Mouse (Mus musculus): Measurements from ENCODE around the gene Cebpg. TPM values are rescaled to one million over a fixed set of nuclear protein-coding genes. Genes with fewer than 3 reads are reported as not detected.
A peak's percentile ranks its signal among the peaks of the same experiment; 100 is the strongest.

Cebpg gene
- 26.1 and 27.4 TPM in 2 replicates for polyA plus RNA-seq (2015; fragmentation: Nextera tagmentation; extraction: Ambion mirVana)

DNA sequence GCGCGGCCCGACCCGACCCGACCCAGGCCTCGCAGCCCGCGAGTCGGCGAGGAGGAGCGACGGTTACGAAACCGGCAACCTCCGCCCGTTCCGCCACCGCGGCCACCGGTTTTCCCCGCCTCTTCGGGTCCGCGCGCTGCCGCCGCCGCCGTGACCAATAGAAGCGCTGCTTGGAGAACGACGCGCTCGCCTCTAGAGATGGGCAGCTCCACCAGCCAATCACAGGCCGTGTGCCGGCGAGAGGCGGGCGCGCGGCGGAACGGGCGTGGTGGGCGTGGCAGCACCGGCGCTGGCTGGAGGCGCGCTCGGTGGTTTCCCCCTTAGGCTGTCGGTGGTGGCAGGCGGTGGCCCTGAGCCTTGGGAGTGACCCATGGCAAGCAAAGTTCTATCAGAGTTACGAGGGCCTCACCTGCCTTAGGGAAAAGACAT, at the start of gene Cebpg:
Gene Cebpg, minus strand, starts transcription at position 138 of the 429 bp plus-strand sequence.
- Histone ChIP-seq H3K27ac (ENCODE audit: low read length) (peak within 1 kb of the TSS; percentile 82), H3K9me3 (replicated peaks; ENCODE audit: control insufficient read depth, low read length) (no peaks in the 10 kb centered on the region), H3K36me3 (ENCODE audit: control insufficient read depth, insufficient read depth, low read length) (no peaks in the 10 kb centered on the region), H3K4me2 (ENCODE audit: low read depth, low read length) (peak within 1 kb of the TSS; percentile 84), H3K4me3 (replicated peaks; ENCODE audit: low read length) (peak within 1 kb of the TSS; percentile 98), H3K4me1 (ENCODE audit: control insufficient read depth, insufficient read depth, low read length) (peaks cover 20% of the 10 kb centered on the region), H3K27me3 (ENCODE audit: control insufficient read depth, insufficient read depth, low read length) (no peaks in the 10 kb centered on the region), H3K9ac (ENCODE audit: low read length) (peak within 1 kb of the TSS; percentile 96)
- ATAC-seq (ENCODE audit: insufficient read depth, low FRiP score): peak; percentile 98
- WGBS: 0% methylated on average over 52 of the region's 53 CpGs

- no peaks in the 10 kb centered on the region for H3K27me3 ChIP-seq (ENCODE audit: control insufficient read depth, insufficient read depth, low read length)
- H3K27ac ChIP-seq (ENCODE audit: low read length): no peak overlapping the region
- no peaks in the 10 kb centered on the region for H3K4me1 ChIP-seq (ENCODE audit: control insufficient read depth, insufficient read depth, low read length)
- no peaks in the 10 kb centered on the region for H3K9me3 ChIP-seq (replicated peaks; ENCODE audit: control insufficient read depth, low read length)
- no peak overlapping the region for H3K9ac ChIP-seq (ENCODE audit: low read length)
- H3K4me2 ChIP-seq (ENCODE audit: low read depth, low read length): no peak overlapping the region
- no peaks in the 10 kb centered on the region for H3K36me3 ChIP-seq (ENCODE audit: control insufficient read depth, insufficient read depth, low read length)
- no peak overlapping the region for H3K4me3 ChIP-seq (replicated peaks; ENCODE audit: low read length)
- 80% methylated on average over 4 of the region's 4 CpGs for WGBS
- no peak for ATAC-seq (ENCODE audit: insufficient read depth, low FRiP score)
Observed at GRCm38 (mm10) chr7:35099528-35099927, 43.2 kb upstream of the Cebpg start.

- Histone ChIP-seq H3K4me1 (ENCODE audit: control insufficient read depth, insufficient read depth, low read length) (no peaks in the 10 kb centered on the region), H3K27ac (ENCODE audit: low read length) (no peak overlapping the region), H3K27me3 (ENCODE audit: control insufficient read depth, insufficient read depth, low read length) (no peaks in the 10 kb centered on the region), H3K36me3 (ENCODE audit: control insufficient read depth, insufficient read depth, low read length) (no peaks in the 10 kb centered on the region), H3K4me3 (replicated peaks; ENCODE audit: low read length) (no peak overlapping the region), H3K4me2 (ENCODE audit: low read depth, low read length) (no peak overlapping the region), H3K9ac (ENCODE audit: low read length) (no peak overlapping the region), H3K9me3 (replicated peaks; ENCODE audit: control insufficient read depth, low read length) (0 out of 2 replicates have a peak, but pooled peaks cover 3% of the 10 kb centered on the region)
- 60% methylated on average over 4 of the region's 4 CpGs for WGBS
- ATAC-seq (ENCODE audit: insufficient read depth, low FRiP score): no peak
Observed at GRCm38 (mm10) chr7:35098777-35099176, 42.4 kb upstream of the Cebpg start.

- no peaks in the 10 kb centered on the region for H3K27me3 ChIP-seq (ENCODE audit: control insufficient read depth, insufficient read depth, low read length)
- H3K27ac ChIP-seq (ENCODE audit: low read length): no peak overlapping the region
- ATAC-seq (ENCODE audit: insufficient read depth, low FRiP score): no peak
- 0 out of 2 replicates have a peak, but pooled peaks cover 3% of the 10 kb centered on the region for H3K9me3 ChIP-seq (replicated peaks; ENCODE audit: control insufficient read depth, low read length)
- 74% methylated on average over 9 of the region's 9 CpGs for WGBS
- no peaks in the 10 kb centered on the region for H3K4me1 ChIP-seq (ENCODE audit: control insufficient read depth, insufficient read depth, low read length)
- H3K36me3 ChIP-seq (ENCODE audit: control insufficient read depth, insufficient read depth, low read length): no peaks in the 10 kb centered on the region
- no peak overlapping the region for H3K4me2 ChIP-seq (ENCODE audit: low read depth, low read length)
- H3K9ac ChIP-seq (ENCODE audit: low read length): no peak overlapping the region
- H3K4me3 ChIP-seq (replicated peaks; ENCODE audit: low read length): no peak overlapping the region
Observed at GRCm38 (mm10) chr7:35094975-35095678, 38.8 kb upstream of the Cebpg start.

DNA sequence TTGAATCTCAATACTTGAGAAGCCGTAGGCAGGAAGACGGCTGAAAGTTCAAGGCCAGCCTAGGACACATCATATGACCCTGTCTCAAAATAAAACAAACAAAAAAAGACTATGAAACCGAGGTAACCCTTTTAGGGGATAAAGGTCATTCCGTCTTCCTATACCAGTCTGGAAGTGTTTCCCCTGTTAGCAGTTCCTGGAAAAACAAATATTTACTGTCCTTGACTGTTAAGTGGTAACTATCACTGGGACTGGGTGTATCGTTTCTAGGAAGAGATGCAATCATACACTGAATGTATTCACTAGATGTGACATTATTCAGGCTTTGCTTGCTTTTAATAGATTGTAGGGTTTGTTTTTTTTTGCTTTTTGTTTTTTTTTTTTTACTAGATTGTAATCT, 34.2 kb upstream of the Cebpg start:
- WGBS: 53% methylated on average over 5 of the region's 5 CpGs
- no peak for ATAC-seq (ENCODE audit: insufficient read depth, low FRiP score)
- Histone ChIP-seq H3K4me2 (ENCODE audit: low read depth, low read length) (no peak overlapping the region), H3K4me1 (ENCODE audit: control insufficient read depth, insufficient read depth, low read length) (peaks cover 13% of the 10 kb centered on the region), H3K4me3 (replicated peaks; ENCODE audit: low read length) (no peak overlapping the region), H3K9me3 (replicated peaks; ENCODE audit: control insufficient read depth, low read length) (0 out of 2 replicates have a peak, but pooled peaks cover 3% of the 10 kb centered on the region), H3K9ac (ENCODE audit: low read length) (no peak overlapping the region), H3K27ac (ENCODE audit: low read length) (no peak overlapping the region), H3K36me3 (ENCODE audit: control insufficient read depth, insufficient read depth, low read length) (no peaks in the 10 kb centered on the region), H3K27me3 (ENCODE audit: control insufficient read depth, insufficient read depth, low read length) (no peaks in the 10 kb centered on the region)

DNA sequence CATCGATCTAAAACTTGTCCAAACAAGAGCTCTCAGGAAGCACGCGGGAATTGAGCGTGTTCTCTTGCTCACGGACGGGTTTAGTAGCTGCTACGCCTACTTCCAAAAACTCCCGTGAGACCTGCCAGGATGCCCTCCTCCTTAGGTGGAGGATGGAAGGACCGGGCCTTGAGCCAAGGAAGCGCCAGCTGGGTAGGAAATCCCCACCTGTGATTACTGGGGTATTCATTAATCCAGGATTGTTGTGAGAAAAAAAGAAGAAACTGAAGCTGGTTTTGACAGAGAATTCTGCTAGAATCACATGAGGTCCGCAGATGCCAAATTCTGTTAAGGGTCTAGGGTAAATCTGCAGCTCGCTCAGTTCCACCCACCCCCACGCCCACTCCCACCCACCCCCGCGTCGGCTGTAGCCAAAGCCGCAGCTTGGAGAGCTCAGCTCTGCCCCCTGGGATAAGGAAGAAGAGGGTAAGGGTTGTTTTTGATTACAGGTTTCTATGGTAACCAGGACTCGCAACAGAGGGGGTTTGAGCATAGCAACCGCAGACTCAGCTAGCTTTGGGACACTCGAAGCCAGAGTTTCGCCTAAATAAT, 30.0 kb upstream of the Cebpg start:
- Histone ChIP-seq H3K4me1 (ENCODE audit: control insufficient read depth, insufficient read depth, low read length) (peaks cover 16% of the 10 kb centered on the region), H3K4me3 (replicated peaks; ENCODE audit: low read length) (peak overlapping the region; percentile 24), H3K27me3 (ENCODE audit: control insufficient read depth, insufficient read depth, low read length) (no peaks in the 10 kb centered on the region), H3K9me3 (replicated peaks; ENCODE audit: control insufficient read depth, low read length) (no peaks in the 10 kb centered on the region), H3K36me3 (ENCODE audit: control insufficient read depth, insufficient read depth, low read length) (no peaks in the 10 kb centered on the region), H3K27ac (ENCODE audit: low read length) (peak overlapping the region; percentile 38; the same call in 1 of the 2 replicates), H3K4me2 (ENCODE audit: low read depth, low read length) (peak overlapping the region; percentile 63), H3K9ac (ENCODE audit: low read length) (peak overlapping the region; percentile 54)
- WGBS: under 1% methylated on average over 21 of the region's 21 CpGs
- no peak for ATAC-seq (ENCODE audit: insufficient read depth, low FRiP score)

DNA sequence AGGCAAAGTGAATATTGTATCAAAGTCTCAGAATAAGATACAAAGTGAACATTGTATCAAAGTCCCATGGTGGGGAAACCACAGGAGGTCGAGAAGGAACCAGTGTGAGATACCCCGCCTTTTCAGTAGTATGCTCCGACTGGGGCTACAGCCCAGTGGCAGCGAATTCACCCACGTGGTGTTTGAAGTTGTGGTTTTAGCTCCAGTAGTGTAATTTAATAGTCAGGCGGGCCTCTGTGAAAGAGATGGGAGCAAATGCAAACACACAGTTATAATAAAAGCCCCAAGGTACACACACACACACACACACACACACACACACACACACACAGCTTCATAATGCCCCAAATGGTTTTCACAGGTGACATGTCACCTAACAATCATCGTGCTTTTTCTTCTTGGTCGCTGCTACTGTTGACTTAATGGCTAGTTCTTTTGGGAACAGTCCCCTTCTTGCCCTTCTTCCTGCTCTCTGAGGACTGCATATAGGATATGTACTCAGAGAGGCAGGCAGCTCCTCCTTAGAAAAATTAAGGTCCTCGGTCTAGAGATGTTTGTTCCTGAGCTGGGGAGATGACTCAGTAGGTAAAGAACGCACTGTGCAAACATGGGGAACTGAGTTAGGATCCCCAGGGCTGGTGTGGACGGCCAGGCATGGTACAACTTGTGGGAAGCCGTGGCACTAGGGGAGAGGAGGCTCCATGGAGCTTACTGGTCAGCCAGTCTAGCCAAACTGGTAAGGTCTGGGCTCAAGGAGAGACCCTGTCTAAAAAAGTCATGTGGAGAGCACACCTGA, 28.4 kb upstream of the Cebpg start:
- H3K4me3 ChIP-seq (replicated peaks; ENCODE audit: low read length): no peak overlapping the region
- no peak overlapping the region for H3K4me2 ChIP-seq (ENCODE audit: low read depth, low read length)
- H3K4me1 ChIP-seq (ENCODE audit: control insufficient read depth, insufficient read depth, low read length): peaks cover 25% of the 10 kb centered on the region
- H3K27me3 ChIP-seq (ENCODE audit: control insufficient read depth, insufficient read depth, low read length): no peaks in the 10 kb centered on the region
- no peaks in the 10 kb centered on the region for H3K36me3 ChIP-seq (ENCODE audit: control insufficient read depth, insufficient read depth, low read length)
- 50% methylated on average over 12 of the region's 12 CpGs for WGBS
- H3K9me3 ChIP-seq (replicated peaks; ENCODE audit: control insufficient read depth, low read length): no peaks in the 10 kb centered on the region
- H3K27ac ChIP-seq (ENCODE audit: low read length): peak overlapping the region; percentile 67
- ATAC-seq (ENCODE audit: insufficient read depth, low FRiP score): peak; percentile 82
- H3K9ac ChIP-seq (ENCODE audit: low read length): no peak overlapping the region

DNA sequence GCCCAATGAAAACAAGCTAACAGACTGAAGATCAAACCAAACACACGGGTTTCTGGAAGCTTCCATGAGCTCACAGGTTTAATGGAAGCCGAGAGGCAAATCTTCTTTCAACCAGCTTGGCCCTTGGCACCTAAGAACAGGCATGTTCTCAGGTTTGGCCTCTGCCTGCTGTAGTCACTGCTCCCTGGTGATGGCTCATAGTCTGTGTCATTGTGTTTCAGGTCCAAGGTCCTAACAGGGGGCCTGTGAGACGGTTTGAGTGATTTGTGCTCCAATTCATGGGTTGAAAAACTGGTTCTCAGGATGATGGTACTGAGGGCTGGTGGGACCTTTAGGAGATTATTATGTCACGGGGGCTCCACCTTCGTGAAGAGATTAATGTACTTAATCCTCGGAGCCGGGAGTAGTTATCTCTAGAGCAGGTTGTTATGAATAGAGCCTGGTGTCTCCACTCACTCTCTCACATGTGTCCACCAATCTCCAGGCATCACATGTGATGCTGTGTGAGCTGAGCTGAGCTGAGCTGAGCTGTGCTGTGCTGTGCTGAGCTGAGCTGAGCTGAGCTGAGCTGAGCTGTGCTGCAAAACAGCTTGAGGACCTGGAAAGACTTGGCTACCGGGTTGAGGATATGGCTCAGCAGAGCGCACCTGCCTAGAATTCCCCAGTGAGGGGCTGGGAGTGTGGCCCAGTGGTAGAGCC, 25.2 kb upstream of the Cebpg start:
- peak overlapping the region; percentile 44 for H3K4me2 ChIP-seq (ENCODE audit: low read depth, low read length)
- peak overlapping the region; percentile 4; the same call in 1 of the 2 replicates for H3K4me3 ChIP-seq (replicated peaks; ENCODE audit: low read length)
- H3K27me3 ChIP-seq (ENCODE audit: control insufficient read depth, insufficient read depth, low read length): no peaks in the 10 kb centered on the region
- no peaks in the 10 kb centered on the region for H3K36me3 ChIP-seq (ENCODE audit: control insufficient read depth, insufficient read depth, low read length)
- H3K9me3 ChIP-seq (replicated peaks; ENCODE audit: control insufficient read depth, low read length): no peaks in the 10 kb centered on the region
- H3K4me1 ChIP-seq (ENCODE audit: control insufficient read depth, insufficient read depth, low read length): peaks cover 22% of the 10 kb centered on the region
- peak overlapping the region; percentile 24 for H3K9ac ChIP-seq (ENCODE audit: low read length)
- H3K27ac ChIP-seq (ENCODE audit: low read length): peak overlapping the region; percentile 68
- 61% methylated on average over 9 of the region's 9 CpGs for WGBS
- no peak for ATAC-seq (ENCODE audit: insufficient read depth, low FRiP score)

All from stomach, embryonic 16.5 days (tissue).